Mouse (Mus musculus): ENCODE measurements around the gene Ncf4. TPM values are rescaled to one million over a fixed set of nuclear protein-coding genes. Genes with fewer than 3 reads are reported as not detected.
A peak's percentile ranks its signal among the peaks of the same experiment; 100 is the strongest.
"Not testable (repeated sequence)": the region's sequence is repeated elsewhere in the genome, so short reads cannot be mapped to it uniquely, and the experiment has no call there.

Ncf4 gene
- polyA plus RNA-seq, 1 experiment from 2014 or later: 1.9 TPM

- Histone ChIP-seq H3K27me3 (no peaks in the 10 kb centered on the region; the same call in 1 of the 2 replicates), H3K9ac (no peak overlapping the region), H3K4me1 (replicated peaks) (peaks cover 12% of the 10 kb centered on the region), H3K36me3 (no peaks in the 10 kb centered on the region), H3K4me2 (no peak overlapping the region), H3K27ac (replicated peaks) (no peak overlapping the region), H3K4me3 (no peak overlapping the region), H3K9me3 (no peaks in the 10 kb centered on the region)
- WGBS: 80% methylated on average over 5 of the region's 5 CpGs
- no peak for ATAC-seq (ENCODE audit: low read depth)
Observed at GRCm38 (mm10) chr15:78234823-78235509, 9.6 kb upstream of the Ncf4 start.

- H3K27me3 ChIP-seq: no peaks in the 10 kb centered on the region; the same call in 1 of the 2 replicates
- no peak overlapping the region for H3K9ac ChIP-seq
- no peaks in the 10 kb centered on the region for H3K4me1 ChIP-seq (replicated peaks)
- H3K4me2 ChIP-seq: no peak overlapping the region
- no peaks in the 10 kb centered on the region for H3K9me3 ChIP-seq
- 28% methylated on average over 10 of the region's 10 CpGs for WGBS
- H3K4me3 ChIP-seq: no peak overlapping the region
- no peaks in the 10 kb centered on the region for H3K36me3 ChIP-seq
- no peak for ATAC-seq (ENCODE audit: low read depth)
- H3K27ac ChIP-seq (replicated peaks): no peak overlapping the region
Observed at GRCm38 (mm10) chr15:78239453-78239852, 5.1 kb upstream of the Ncf4 start.

- no peaks in the 10 kb centered on the region; the same call in 1 of the 2 replicates for H3K27me3 ChIP-seq
- no peak overlapping the region for H3K9ac ChIP-seq
- H3K27ac ChIP-seq (replicated peaks): no peak overlapping the region
- H3K36me3 ChIP-seq: no peaks in the 10 kb centered on the region
- H3K9me3 ChIP-seq: no peaks in the 10 kb centered on the region
- H3K4me3 ChIP-seq: no peak overlapping the region
- WGBS: 58% methylated on average over 14 of the region's 14 CpGs
- H3K4me2 ChIP-seq: no peak overlapping the region
- ATAC-seq (ENCODE audit: low read depth): no peak
- H3K4me1 ChIP-seq (replicated peaks): no peaks in the 10 kb centered on the region
Observed at GRCm38 (mm10) chr15:78239956-78240617, 4.5 kb upstream of the Ncf4 start.

- no peaks in the 10 kb centered on the region for H3K9me3 ChIP-seq
- 52% methylated on average over 11 of the region's 11 CpGs for WGBS
- H3K4me3 ChIP-seq: no peak overlapping the region
- H3K27me3 ChIP-seq: no peaks in the 10 kb centered on the region; the same call in 1 of the 2 replicates
- no peak overlapping the region for H3K4me2 ChIP-seq
- no peak for ATAC-seq (ENCODE audit: low read depth)
- H3K36me3 ChIP-seq: no peaks in the 10 kb centered on the region
- H3K27ac ChIP-seq (replicated peaks): no peak overlapping the region
- no peak overlapping the region for H3K9ac ChIP-seq
- H3K4me1 ChIP-seq (replicated peaks): no peaks in the 10 kb centered on the region
Observed at GRCm38 (mm10) chr15:78241335-78241734, 3.3 kb upstream of the Ncf4 start.

- Histone ChIP-seq H3K27ac (replicated peaks) (no peak overlapping the region), H3K4me1 (replicated peaks) (no peaks in the 10 kb centered on the region), H3K36me3 (no peaks in the 10 kb centered on the region), H3K9ac (no peak overlapping the region), H3K4me2 (no peak overlapping the region), H3K27me3 (no peaks in the 10 kb centered on the region; the same call in 1 of the 2 replicates), H3K4me3 (no peak overlapping the region), H3K9me3 (no peaks in the 10 kb centered on the region)
- 84% methylated on average over 8 of the region's 8 CpGs for WGBS
- ATAC-seq (ENCODE audit: low read depth): no peak
Observed at GRCm38 (mm10) chr15:78243061-78243460, 1.5 kb upstream of the Ncf4 start.

- no peak overlapping the region for H3K4me3 ChIP-seq
- no peaks in the 10 kb centered on the region for H3K4me1 ChIP-seq (replicated peaks)
- no peaks in the 10 kb centered on the region for H3K36me3 ChIP-seq
- no peak overlapping the region for H3K27ac ChIP-seq (replicated peaks)
- H3K27me3 ChIP-seq: no peaks in the 10 kb centered on the region; the same call in 1 of the 2 replicates
- H3K9ac ChIP-seq: no peak overlapping the region
- no peak for ATAC-seq (ENCODE audit: low read depth)
- 83% methylated on average over 6 of the region's 6 CpGs for WGBS
- no peaks in the 10 kb centered on the region for H3K9me3 ChIP-seq
- H3K4me2 ChIP-seq: no peak overlapping the region
Observed at GRCm38 (mm10) chr15:78243774-78244173, 827 bp upstream of the Ncf4 start.

- Histone ChIP-seq H3K4me1 (replicated peaks) (no peaks in the 10 kb centered on the region), H3K36me3 (no peaks in the 10 kb centered on the region), H3K27ac (replicated peaks) (no peak overlapping the region), H3K9ac (no peak overlapping the region), H3K27me3 (no peaks in the 10 kb centered on the region), H3K9me3 (no peaks in the 10 kb centered on the region), H3K4me2 (no peak overlapping the region), H3K4me3 (no peak overlapping the region)
- 79% methylated on average over 18 of the region's 18 CpGs for WGBS
- no peak for ATAC-seq (ENCODE audit: low read depth)
Observed at GRCm38 (mm10) chr15:78246143-78247116, 1.8 kb downstream of the Ncf4 start.

GRCm38 (mm10) chr15:78247659-78248058 lies 3.1 kb downstream of the Ncf4 start:
- Histone ChIP-seq H3K4me1 (replicated peaks) (no peaks in the 10 kb centered on the region), H3K36me3 (no peaks in the 10 kb centered on the region), H3K27ac (replicated peaks) (no peak overlapping the region), H3K4me2 (no peak overlapping the region), H3K27me3 (no peaks in the 10 kb centered on the region), H3K4me3 (no peak overlapping the region), H3K9ac (no peak overlapping the region), H3K9me3 (no peaks in the 10 kb centered on the region)
- WGBS: 71% methylated on average over 2 of the region's 2 CpGs
- no peak for ATAC-seq (ENCODE audit: low read depth)

GRCm38 (mm10) chr15:78248410-78248809 lies 3.8 kb downstream of the Ncf4 start:
- no peak overlapping the region for H3K4me2 ChIP-seq
- no peak overlapping the region for H3K9ac ChIP-seq
- 81% methylated on average over 3 of the region's 3 CpGs for WGBS
- H3K9me3 ChIP-seq: no peaks in the 10 kb centered on the region
- no peaks in the 10 kb centered on the region for H3K4me1 ChIP-seq (replicated peaks)
- no peaks in the 10 kb centered on the region for H3K27me3 ChIP-seq
- no peak overlapping the region for H3K27ac ChIP-seq (replicated peaks)
- H3K4me3 ChIP-seq: no peak overlapping the region
- ATAC-seq (ENCODE audit: low read depth): no peak
- H3K36me3 ChIP-seq: no peaks in the 10 kb centered on the region

GRCm38 (mm10) chr15:78254751-78255150 lies 10.2 kb downstream of the Ncf4 start:
- Histone ChIP-seq H3K4me2 (0 out of 2 replicates have a peak overlapping the region, but pooled peaks have one; percentile 10), H3K36me3 (no peaks in the 10 kb centered on the region), H3K27me3 (peaks cover 8% of the 10 kb centered on the region; the same call in 1 of the 2 replicates), H3K9me3 (no peaks in the 10 kb centered on the region), H3K4me1 (replicated peaks) (no peaks in the 10 kb centered on the region; the same call in 1 of the 2 replicates), H3K4me3 (no peak overlapping the region), H3K27ac (replicated peaks) (no peak overlapping the region), H3K9ac (no peak overlapping the region)
- 23% methylated on average over 20 of the region's 20 CpGs for WGBS
- no peak; the same call in 1 of the 2 replicates for ATAC-seq (ENCODE audit: low read depth)

GRCm38 (mm10) chr15:78256602-78257259 lies 12.1 kb downstream of the Ncf4 start:
- not testable (repeated sequence) for H3K27me3 ChIP-seq; H3K27ac ChIP-seq (replicated peaks); H3K4me3 ChIP-seq; ATAC-seq (ENCODE audit: low read depth); H3K9me3 ChIP-seq; H3K36me3 ChIP-seq; H3K4me1 ChIP-seq (replicated peaks); H3K4me2 ChIP-seq
- 0 out of 2 replicates have a peak overlapping the region, but pooled peaks have one; percentile 26 for H3K9ac ChIP-seq

Measured in neural tube, embryonic 13.5 days (tissue).